Mouse (Mus musculus) left cerebral cortex, postnatal 25 days (tissue): ENCODE data around the gene Htr1f. TPM values are rescaled to one million over a fixed set of nuclear protein-coding genes. Genes with fewer than 3 reads are reported as not detected.

Experiments
- DNase-seq, 2 experiments: peaks; one replicate each; pipeline ENCODE4 v3.0.0; 2022; ENCODE audit warnings: low spot score in 2 of 2, mixed read lengths in 1 of 2
- intact Hi-C: fragments of 180-260 bp; cut with DNase I; formaldehyde crosslinking; loops from one replicate; pipeline ENCODE4 v1.15.1; 2025
- total RNA-seq, 2 experiments: library from RNA; stranded (reverse); gene quantifications; 2 replicates each; pipeline ENCODE4 v1.2.3; 2021

The Htr1f gene
- total RNA-seq, 2 experiments from 2014 or later = 6.3 to 6.6 TPM

DNA sequence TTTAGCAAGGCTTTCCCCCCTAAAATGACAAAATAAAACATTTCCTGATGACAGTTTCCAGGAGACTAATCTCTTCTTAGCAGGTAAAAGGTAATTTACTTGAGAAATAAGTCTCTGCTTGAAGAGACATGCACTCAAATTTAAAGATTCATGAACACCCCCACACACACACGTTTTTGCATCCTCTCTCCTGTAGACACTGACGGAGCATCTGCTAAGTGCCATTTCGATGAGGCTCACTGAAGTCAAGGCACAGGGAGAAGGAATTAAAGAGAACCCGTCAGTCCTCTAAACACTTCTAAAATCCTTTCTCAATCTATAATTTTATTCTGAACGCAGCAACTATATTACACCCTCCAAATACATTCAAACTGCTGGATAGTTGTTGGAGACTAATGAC, 131.0 kb downstream of the Htr1f start:
- peak in 1 of 2 experiments; percentile 53 for DNase-seq
- intact Hi-C loops = no loop called here

- DNase-seq = no peak
- intact Hi-C loops = no loop called here
These were observed 131.9 kb downstream of the Htr1f start for GRCm38 (mm10) chr16:64973533-64974305.

DNA sequence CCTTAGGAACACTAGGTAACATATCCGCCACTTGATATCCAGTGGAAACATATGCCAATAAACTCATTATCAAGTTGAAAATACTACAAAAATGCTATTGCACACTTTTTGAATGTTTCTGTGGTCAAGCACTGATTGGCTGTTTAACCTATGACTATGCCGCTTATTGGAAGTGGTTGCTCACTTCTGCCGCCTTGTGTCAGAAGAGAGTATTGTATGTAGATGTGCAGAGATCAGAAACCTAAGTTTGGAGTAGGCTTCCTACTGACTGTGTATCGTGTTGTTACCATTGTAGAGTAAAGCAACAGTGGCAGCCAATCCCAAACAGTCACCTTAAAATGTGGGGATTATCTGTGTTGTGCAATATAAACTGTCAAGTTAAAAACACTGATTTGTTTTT, 144.0 kb downstream of the Htr1f start:
- intact Hi-C loops = no loop called here
- DNase-seq = no peak

GRCm38 (mm10) chr16:64941646-64942195, 163.9 kb downstream of the Htr1f start:
- intact Hi-C loops = no loop called here
- no peak for DNase-seq

DNA sequence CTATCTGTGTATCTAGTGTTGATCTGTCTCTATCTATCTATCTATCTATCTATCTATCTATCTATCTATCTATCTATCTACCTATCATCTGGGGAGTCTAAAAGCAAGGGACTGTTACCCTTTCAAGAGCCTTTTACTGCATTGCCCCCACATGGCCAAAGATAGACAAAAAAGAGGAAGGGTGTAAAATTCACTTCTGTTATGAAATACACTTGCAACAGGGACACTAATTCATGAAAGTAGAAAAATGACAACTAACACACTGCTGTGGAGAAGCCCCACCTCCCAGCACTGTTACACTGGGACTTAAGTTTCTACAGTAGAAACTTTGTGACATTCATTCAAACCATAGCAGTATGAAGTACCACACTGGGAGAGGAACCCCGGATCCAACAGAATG, 170.9 kb downstream of the Htr1f start:
- no peak for DNase-seq
- intact Hi-C loops = loop anchor here (10.0 kb wide), 1 partner anchor 190 kb away; no protein-coding TSS in a partner anchor

GRCm38 (mm10) chr16:64934011-64934410, 171.6 kb downstream of the Htr1f start:
- intact Hi-C loops = loop anchor here (10.0 kb wide), 1 partner anchor 191 kb away; no protein-coding TSS in a partner anchor
- peak; percentile 18 to 66 for DNase-seq

DNA sequence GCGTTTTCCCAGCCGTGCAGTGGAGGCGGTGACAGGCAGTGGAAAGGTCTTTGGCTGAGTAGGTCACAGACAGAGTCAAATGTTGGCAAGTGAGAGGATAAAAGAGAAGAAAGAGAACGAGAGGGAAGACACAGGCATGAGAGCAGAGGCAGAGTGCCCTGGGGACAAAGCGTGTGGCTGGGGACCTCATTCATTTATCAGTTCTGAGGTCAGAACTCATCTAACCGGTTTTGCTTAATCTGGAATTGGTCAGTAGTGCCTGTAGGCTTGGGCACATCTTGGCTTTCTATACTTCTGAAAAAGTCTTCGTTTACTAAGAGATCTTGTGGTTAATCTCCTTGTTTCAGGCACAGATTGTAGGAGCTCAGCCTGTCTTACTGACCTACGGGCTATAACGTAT, 182.2 kb downstream of the Htr1f start:
- no peak for DNase-seq
- intact Hi-C loops = no loop called here

DNA sequence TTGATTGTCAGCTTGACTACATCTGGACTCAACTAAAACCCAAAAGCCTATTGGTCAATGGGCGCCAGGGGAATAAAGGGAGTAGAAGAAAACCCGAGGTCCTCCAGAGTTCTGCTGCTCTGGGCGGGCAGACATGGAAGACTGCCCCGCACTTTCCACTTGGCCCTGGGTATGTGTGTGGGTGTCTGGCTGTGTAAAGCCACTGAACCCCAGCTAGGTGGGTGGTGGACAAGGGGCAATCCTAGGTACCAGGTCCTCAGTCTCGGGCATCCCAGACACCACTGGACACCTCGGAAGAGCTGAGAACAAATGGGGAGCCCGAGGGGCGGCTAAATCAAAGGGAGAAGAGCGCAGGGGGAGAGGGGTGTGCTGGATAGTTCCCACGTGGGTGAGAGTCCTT, 196.9 kb downstream of the Htr1f start:
- DNase-seq = no peak
- intact Hi-C loops = no loop called here

DNA sequence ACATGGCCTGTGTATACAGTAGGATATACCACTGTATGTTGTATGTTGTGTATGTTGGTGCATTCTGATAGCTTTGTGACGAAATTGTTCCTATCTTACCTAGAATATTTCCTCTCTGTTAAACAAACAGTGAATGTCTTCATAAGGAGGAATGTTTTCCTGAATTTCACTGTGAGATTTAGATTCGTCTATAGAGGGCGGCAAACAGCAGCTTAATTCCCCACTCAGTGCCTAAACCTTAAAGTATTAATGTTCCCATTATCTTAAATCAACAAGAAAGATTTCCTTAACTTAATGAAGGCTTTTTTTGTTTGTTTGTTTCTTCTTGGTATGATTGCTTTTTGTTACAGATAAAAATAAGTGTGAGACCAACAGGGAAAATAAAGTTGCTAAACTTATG, 198.5 kb downstream of the Htr1f start:
- intact Hi-C loops = loop anchor here (1.0 kb wide), 1 partner anchor 565 kb away; no protein-coding TSS in a partner anchor
- peak; percentile 16 to 46 for DNase-seq

DNA sequence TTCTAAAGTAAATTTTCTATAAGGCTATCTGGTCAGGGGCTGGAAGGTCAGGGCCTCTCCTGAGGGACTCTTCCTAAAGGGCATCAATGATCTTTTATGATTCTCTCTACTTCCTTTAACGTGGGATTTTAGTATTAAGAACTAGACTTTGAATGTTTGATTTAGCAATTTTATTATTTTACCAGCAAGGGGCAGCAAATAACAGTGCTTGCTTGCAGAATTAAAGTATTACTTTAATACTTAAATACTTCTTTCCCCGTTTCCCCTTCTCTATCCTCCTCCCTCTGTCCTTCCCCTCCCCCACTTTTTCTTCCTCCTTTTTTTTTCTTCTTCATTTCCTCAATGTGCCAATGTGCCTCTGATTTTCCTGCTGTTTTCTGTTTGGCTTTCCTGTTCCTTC, 202.3 kb downstream of the Htr1f start:
- intact Hi-C loops = loop anchor here (2.0 kb wide), 1 partner anchor 593 kb away; no protein-coding TSS in a partner anchor
- no peak for DNase-seq

DNA sequence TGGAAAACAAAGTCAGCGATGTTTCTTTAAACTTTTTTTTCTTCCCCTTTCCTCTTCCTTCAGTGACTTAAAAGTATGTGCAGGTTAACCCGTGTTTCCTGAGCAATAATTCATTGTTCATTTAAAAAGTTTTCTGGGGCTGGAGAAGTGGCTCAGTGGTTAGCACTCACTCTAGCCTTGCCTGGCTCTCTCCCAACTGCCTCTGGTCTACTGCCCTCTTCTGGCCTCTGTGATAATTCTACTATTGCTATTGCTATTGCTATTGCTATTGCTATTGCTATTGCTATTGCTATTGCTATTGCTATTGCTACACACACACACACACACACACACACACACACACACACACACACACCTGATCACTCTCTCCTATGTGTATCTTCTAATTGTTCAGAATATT, 206.6 kb downstream of the Htr1f start:
- DNase-seq = no peak
- intact Hi-C loops = no loop called here

- DNase-seq = no peak
- intact Hi-C loops = no loop called here
These were observed 216.2 kb downstream of the Htr1f start for GRCm38 (mm10) chr16:64889496-64889895.

- intact Hi-C loops = no loop called here
- no peak for DNase-seq
These were observed 220.1 kb downstream of the Htr1f start for GRCm38 (mm10) chr16:64885547-64885946.

GRCm38 (mm10) chr16:64885142-64885541, 220.5 kb downstream of the Htr1f start:
- intact Hi-C loops = no loop called here
- DNase-seq = no peak

- intact Hi-C loops = no loop called here
- DNase-seq = no peak
These were observed 221.2 kb downstream of the Htr1f start for GRCm38 (mm10) chr16:64884420-64884838.

GRCm38 (mm10) chr16:64883896-64884295, 221.8 kb downstream of the Htr1f start:
- DNase-seq = no peak
- intact Hi-C loops = no loop called here

DNA sequence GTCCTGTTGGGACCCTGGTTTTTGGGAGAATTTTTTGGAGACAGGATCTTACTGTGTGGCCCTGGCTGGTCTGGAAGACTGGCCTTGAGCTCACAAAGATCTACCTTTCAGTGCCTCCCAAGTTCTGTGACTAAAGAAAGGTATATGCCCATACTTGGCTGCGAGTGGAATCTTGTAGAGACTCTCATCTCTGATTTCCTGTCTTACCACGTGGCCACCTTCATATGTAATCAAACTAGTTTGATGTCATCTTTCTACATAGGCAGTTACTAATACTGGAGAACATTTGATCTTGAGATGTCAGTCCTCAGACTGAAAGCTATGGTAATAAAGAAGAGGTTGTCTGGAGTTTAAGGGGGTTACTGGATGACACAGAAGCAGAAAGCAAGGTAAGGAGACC, 224.2 kb downstream of the Htr1f start:
- intact Hi-C loops = no loop called here
- no peak for DNase-seq

- intact Hi-C loops = no loop called here
- DNase-seq = no peak
These were observed 224.7 kb downstream of the Htr1f start for GRCm38 (mm10) chr16:64880986-64881385.

- intact Hi-C loops = no loop called here
- no peak for DNase-seq
These were observed 225.9 kb downstream of the Htr1f start for GRCm38 (mm10) chr16:64879735-64880134.

DNA sequence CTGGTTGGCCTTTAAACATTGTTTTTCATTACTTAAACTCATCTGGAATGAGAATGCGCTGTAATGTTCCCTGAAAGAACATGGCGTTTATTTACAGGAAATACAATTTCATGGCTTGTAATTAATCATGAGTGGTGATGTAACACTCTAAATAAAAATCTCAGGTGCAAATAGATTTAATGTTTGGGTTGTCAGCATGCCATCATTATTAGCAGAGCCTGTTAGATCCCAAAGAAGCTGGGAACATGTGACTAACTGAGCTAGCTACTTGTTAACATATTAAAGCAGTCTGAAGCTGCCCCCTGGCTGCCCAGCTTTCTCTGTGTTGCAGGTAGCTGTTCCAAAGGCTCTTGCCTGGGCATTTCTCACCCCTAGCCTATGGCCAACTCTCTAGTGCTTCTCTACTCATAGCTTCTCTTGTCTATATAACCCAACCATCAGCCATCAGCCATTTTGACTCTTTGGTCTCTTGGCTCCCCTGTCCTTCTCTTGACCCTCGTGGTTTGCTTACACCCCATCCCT, 227.0 kb downstream of the Htr1f start:
- DNase-seq = no peak
- intact Hi-C loops = no loop called here

- intact Hi-C loops = no loop called here
- DNase-seq = no peak
These were observed 228.3 kb downstream of the Htr1f start for GRCm38 (mm10) chr16:64877314-64877713.
